Mouse (Mus musculus) layer of hippocampus, postnatal 25 days (tissue): ENCODE data around the gene Calhm2. TPM values are rescaled to one million over a fixed set of nuclear protein-coding genes. Genes with fewer than 3 reads are reported as not detected.

Experiments used
- DNase-seq, 2 experiments: peaks; one replicate each; pipeline ENCODE4 v3.0.0; 2022; ENCODE audit warnings: mixed read lengths in 2 of 2, low spot score in 1 of 2; ENCODE audit errors: extremely low spot score in 1 of 2
- total RNA-seq, 2 experiments: library from RNA; stranded (reverse); gene quantifications; 2 replicates each; pipeline ENCODE4 v1.2.3; 2021

The Calhm2 gene
- total RNA-seq, 2 experiments from 2014 or later: 4.9 to 5.2 TPM

DNA sequence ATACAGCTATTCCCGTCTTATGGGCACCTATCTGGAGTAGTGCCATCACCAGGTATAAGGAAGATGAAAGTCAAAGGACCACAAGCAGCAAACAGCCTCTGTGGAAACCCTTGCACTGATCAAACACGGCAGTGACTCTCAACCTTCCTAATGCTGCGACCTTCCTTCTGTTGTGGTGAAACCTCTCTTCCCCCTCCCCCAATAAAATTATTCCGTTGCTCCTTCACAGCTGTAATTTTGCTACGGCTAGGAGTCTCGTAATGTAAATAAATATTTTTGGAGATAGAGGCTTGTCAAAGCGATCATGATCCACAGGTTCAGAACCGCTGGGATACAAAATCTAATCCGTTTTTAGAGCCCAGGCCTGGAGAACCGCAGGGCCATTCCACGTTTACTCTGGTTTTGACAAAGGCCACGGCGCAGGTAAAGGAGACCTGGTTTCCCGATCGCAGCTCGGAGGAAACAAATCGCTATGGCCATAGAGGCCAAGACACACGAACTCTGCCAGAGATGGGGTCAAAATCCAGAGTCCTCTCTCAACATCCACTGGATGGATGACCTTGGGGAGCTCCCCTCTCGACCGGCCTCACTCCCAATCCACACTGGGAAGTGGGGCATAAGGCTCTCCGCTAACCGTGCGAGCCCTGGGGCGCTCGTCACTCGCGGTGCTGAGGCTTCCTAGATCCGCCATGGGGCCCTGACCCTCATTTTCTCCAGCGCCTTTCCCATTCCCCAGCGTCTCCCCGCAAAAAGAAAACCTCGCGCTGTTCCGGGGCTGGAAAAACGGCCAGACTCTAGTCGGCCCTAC is 48.2 kb downstream of the Calhm2 start:
- peak in 1 of 2 experiments; percentile 8 for DNase-seq

DNA sequence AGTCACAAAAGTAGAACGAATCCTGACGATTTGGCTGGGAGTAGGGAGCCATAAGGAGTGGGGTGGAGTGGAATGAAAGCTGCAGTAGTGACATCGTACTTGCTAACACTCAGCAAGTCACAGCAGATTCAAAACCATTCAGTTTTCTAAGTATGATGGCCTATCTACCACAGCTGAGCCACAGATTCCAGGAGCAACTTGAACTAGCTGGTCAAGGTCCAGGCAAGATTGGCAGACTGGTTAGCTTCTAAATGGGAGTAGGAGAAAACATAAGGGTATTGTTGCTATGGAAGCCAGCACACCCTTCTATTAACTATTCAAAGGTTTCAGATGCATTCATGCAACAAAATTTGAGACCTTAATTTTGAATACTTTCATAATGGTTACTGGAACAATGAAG is 49.9 kb downstream of the Calhm2 start:
- no peak for DNase-seq

DNA sequence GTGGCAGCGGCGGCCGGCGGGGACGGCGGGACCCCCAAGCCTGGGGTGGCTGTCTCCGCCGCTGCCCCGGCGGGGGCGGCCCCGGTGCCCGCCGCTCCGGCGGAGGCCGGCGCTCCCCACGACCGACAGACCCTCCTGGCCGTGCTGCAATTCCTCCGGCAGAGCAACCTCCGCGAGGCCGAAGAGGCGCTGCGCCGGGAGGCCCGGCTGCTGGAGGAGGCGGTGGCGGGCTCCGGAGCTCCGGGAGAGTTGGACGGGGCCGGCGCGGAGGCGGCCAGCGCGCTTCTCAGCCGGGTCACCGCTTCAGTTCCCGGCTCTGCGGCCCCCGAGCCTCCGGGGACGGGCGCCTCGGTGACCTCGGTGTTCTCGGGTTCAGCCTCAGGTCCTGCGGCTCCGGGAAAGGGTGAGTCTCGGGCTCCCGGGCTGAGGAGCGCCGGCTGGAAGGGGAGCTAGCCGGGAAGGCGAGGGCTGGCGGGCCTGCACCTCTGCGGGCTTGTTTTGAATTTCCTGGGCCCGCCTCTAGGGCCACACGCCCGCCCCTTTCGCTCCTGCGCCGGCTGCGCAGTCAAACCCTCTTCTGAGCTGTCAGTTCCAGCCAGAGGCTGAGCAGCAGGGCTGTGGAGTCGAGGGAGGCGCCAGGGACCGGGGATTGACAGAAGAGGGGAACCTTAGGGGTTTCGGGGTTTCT is 70.0 kb downstream of the Calhm2 start:
- DNase-seq: peak; percentile 65 to 68

DNA sequence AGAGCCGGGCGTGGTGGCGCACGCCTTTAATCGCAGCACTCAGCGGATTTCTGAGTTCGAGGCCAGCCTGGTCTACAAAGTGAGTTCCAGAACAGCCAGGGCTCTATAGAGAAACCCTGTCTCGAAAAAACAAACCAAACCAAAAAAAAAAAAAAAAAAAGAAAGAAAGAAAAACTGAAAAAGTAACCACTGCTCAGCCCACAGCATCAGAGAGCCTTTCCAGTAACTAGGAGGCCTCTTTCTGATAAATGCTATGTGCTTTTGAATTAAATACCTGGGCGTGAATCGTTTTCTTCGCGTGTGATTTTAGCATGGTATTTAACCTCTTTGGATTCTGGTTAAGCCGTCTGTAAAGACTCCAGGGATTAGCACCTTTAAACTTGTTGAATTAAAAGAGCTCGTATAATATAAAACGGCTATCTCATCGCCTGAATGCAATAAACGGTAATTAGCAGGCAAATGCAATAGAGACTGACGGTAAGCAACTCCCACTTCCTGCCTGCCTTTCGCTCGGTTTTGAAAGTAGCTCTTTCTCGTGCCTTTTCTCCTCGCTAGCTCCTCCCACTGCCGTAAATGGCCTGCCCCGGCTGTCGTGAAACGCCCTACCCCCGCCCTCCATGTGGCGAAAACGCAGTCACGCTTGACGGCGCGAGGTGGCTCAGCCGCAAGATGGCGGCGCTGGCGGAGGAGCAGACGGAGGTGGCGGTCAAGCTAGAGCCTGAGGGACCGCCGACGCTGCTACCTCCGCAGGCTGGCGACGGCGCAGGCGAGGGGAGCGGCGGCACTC is 70.8 kb downstream of the Calhm2 start, which contains the start of gene Taf5:
Taf5 (plus strand) TSS at position 651 of the 787 bp plus-strand sequence.
- peak; percentile 90 to 93 for DNase-seq

DNA sequence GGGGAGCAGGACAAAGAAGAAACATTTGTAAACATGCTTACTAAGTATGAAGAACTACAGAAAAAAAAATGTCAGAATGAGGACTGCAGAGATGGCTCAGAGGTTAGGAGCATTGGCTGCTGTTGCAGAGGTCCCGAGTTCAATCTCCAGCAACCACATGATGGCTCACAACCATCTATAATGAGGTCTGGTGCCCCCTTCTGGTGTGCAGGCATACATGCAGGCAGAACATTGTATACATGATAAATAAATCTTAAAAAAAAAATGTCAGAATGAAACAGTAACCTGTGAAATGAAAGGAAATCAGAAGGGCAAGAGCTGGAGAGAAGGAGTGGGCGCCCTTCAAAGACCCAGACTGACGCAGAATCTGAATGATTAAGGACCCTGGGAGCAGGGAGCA is 72.2 kb downstream of the Calhm2 start:
- no peak for DNase-seq

DNA sequence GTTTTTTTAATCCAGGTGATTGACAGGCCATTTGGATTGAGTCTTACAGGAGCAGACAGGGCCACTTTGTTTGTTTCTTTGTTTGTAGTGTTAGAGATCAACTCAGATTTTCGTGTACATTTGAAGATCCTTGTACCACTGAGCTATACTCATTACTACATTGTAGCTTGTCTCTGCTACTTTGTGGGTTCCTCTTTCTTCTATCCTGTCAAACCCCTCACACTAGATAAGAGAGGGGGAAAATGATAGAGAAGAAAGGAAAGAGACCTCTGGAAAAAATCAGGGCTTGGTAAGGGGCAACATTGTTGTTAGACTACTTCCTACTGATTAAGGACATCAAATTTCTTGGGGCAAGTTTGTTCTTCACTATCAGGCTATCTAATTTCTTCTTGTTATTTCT is 80.4 kb downstream of the Calhm2 start:
- DNase-seq: no peak

Other genes with a start within 250 kb of the Calhm2 start
- gene Ina, start 123.6 kb downstream of the Calhm2 start, total RNA-seq: 100 to 1,000 TPM; 178 to 189 TPM
- gene Nt5c2, start 123.1 kb downstream of the Calhm2 start, total RNA-seq: 10 to 100 TPM; 70.7 to 71.1 TPM
- 10 to 100 TPM; 14.5 to 20.2 TPM for gene Pcgf6, start 87.4 kb downstream of the Calhm2 start, total RNA-seq
- 1 to 10 TPM; 6.0 to 7.2 TPM for gene Taf5, start 70.5 kb downstream of the Calhm2 start, total RNA-seq
- 100 to 1,000 TPM; 780 to 828 TPM for gene Usmg5, start 47.6 kb downstream of the Calhm2 start, total RNA-seq
- 10 to 100 TPM; 15.7 to 19.2 TPM for gene Pdcd11, start 47.5 kb downstream of the Calhm2 start, total RNA-seq
- not detected for gene Calhm1, start 6.0 kb upstream of the Calhm2 start, total RNA-seq
- not detected for gene Calhm3, start 19.5 kb upstream of the Calhm2 start, total RNA-seq
- gene Neurl1a, start 40.5 kb upstream of the Calhm2 start, total RNA-seq: 100 to 1,000 TPM; 186 to 192 TPM